Mouse (Mus musculus) kidney, adult 8-10 months (tissue): ENCODE measurements at regions not wholly inside any gene's neighbourhood (a gene's known extent, or its start where the extent isn't known, plus 50 kb on each side); places are given as distances from the start of the nearest gene placed in this dataset.
A peak's percentile ranks its signal among the peaks of the same experiment; 100 is the strongest.
"Not testable (repeated sequence)": the region's sequence is repeated elsewhere in the genome, so short reads cannot be mapped to it uniquely, and the experiment has no call there.

ENCODE experiments used
- DNase-seq, 2 experiments: peaks; one replicate each; pipeline ENCODE4 v3.0.0; 2022

- DNase-seq = no peak
Observed at GRCm38 (mm10) chr10:10116442-10116841, 215.6 kb upstream of the Stxbp5 start.

- DNase-seq = no peak
Observed at GRCm38 (mm10) chr10:10113256-10113655, 212.4 kb upstream of the Stxbp5 start.

- DNase-seq = no peak
Observed at GRCm38 (mm10) chr10:10111055-10111454, 210.2 kb upstream of the Stxbp5 start.

GRCm38 (mm10) chr10:10109867-10110266 lies 209.0 kb upstream of the Stxbp5 start:
- no peak for DNase-seq

GRCm38 (mm10) chr10:10107123-10107525 lies 206.2 kb upstream of the Stxbp5 start:
- peak in 1 of 2 experiments; percentile 8 for DNase-seq

- peak; percentile 3 to 9 for DNase-seq
Observed at GRCm38 (mm10) chr10:10106646-10107045, 205.8 kb upstream of the Stxbp5 start.

- no peak for DNase-seq
Observed at GRCm38 (mm10) chr10:10101641-10102040, 200.8 kb upstream of the Stxbp5 start.

GRCm38 (mm10) chr10:10098521-10098920 lies 197.6 kb upstream of the Stxbp5 start:
- no peak for DNase-seq

- no peak for DNase-seq
Observed at GRCm38 (mm10) chr10:10094113-10094512, 193.2 kb upstream of the Stxbp5 start.

GRCm38 (mm10) chr10:10093713-10094112 lies 192.8 kb upstream of the Stxbp5 start:
- DNase-seq = no peak

GRCm38 (mm10) chr10:10085934-10086333 lies 185.1 kb upstream of the Stxbp5 start:
- DNase-seq = no peak

- DNase-seq = no peak
Observed at GRCm38 (mm10) chr10:10070146-10070545, 169.3 kb upstream of the Stxbp5 start.

GRCm38 (mm10) chr10:10069704-10070103 lies 168.8 kb upstream of the Stxbp5 start:
- not testable (repeated sequence) for DNase-seq

- no peak for DNase-seq
Observed at GRCm38 (mm10) chr10:10046753-10047152, 145.9 kb upstream of the Stxbp5 start.

- DNase-seq = no peak
Observed at GRCm38 (mm10) chr10:10046318-10046717, 145.4 kb upstream of the Stxbp5 start.

GRCm38 (mm10) chr10:10009244-10009643 lies 108.4 kb upstream of the Stxbp5 start:
- DNase-seq = no peak

GRCm38 (mm10) chr10:9998621-9999020 lies 97.7 kb upstream of the Stxbp5 start:
- no peak for DNase-seq

- DNase-seq = no peak
Observed at GRCm38 (mm10) chr10:9996211-9996610, 95.3 kb upstream of the Stxbp5 start.

GRCm38 (mm10) chr10:9992798-9993197 lies 91.9 kb upstream of the Stxbp5 start:
- DNase-seq = no peak

GRCm38 (mm10) chr10:9985407-9985806 lies 84.5 kb upstream of the Stxbp5 start:
- DNase-seq = no peak

- DNase-seq = no peak
Observed at GRCm38 (mm10) chr10:9976424-9976823, 75.5 kb upstream of the Stxbp5 start.
